Mouse (Mus musculus) liver (tissue): ENCODE measurements around the gene Adamtsl4.
"Not testable (repeated sequence)": the region's sequence is repeated elsewhere in the genome, so short reads cannot be mapped to it uniquely, and the experiment has no call there.

Experiments used
- DNase-seq: peaks from one replicate; pipeline ENCODE4 v3.0.0-alpha.2; 2020; ENCODE audit warnings: mixed read lengths

Gene Adamtsl4

DNA sequence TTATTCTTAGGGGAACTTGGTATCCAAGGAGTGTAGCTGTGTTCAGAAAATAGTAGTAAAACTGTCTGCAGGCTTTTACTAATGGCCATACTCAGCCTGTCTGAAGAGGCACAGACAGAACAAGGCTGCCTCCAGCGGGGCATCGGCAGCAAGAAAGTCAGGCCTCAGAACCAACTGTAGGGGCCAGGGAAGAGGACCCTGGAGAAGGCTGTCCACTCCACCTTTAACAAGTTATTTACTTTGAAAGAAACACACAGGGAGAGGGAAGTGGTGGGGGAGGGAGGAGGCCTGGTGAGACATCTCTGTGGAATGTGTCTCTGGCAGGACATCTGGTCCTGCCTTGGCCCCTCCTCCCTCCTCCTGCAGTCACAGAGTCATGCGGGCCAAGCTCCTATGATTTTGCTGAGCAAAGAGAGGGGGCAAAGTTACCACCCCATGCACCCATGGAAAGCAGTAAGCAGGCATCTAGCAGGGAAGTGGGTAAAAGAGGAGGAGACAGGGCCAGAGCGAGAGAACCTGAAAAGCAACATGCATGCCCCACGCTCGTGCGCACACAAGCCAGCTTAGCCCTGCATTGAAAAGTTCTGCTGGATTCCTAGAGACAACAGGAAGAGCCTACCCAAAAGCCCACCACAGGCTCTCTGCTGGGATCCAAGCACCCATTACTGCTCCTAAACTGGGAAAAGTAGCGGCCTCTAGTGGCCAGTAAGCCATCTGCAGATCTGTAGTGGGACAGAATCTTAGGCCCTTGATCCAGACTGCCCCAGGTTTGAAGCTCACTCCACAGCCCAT, 12.2 kb downstream of the Adamtsl4 start:
- DNase-seq, result peak; percentile 85

DNA sequence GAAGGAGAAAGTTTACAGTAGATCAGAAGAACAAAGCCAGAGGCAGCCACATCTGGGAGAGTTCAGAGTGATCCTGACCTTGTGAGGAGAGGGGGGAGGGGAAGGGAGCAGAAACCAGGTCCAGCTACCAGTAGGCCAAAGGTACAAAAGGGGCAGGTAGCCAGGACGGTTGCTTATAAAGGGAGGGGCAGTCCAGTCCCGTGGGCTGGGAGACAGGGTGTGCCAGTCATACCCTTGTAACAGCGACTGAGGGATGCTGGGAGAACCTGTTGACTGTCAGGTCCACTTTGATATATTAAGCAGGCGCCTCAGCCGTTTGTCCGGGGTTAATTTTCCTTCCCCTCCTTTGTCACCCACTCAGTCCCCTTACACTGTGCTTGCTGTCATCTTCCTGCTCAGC, 12.9 kb downstream of the Adamtsl4 start:
- peak; percentile 87 for DNase-seq

DNA sequence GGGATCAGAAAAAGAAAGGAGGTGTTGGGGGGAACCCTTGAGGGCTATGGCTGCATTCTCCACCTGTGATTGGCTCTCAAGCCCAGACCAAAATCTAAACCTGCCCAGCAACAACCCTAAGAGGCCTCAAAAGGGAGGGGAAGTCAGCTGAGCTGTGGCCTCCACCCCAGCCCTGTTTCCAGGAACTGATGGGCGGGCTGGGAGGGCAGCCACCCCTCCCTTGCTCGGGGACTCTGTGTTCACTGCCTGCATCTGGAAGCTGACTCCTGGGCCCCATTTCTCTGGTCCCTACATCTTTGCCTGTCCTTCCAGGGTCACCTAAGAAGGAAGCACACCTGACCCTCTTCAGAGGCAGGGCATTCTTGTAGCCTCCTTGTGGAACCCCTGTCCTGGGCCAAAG, 13.5 kb downstream of the Adamtsl4 start:
- DNase-seq, result peak; percentile 95

DNA sequence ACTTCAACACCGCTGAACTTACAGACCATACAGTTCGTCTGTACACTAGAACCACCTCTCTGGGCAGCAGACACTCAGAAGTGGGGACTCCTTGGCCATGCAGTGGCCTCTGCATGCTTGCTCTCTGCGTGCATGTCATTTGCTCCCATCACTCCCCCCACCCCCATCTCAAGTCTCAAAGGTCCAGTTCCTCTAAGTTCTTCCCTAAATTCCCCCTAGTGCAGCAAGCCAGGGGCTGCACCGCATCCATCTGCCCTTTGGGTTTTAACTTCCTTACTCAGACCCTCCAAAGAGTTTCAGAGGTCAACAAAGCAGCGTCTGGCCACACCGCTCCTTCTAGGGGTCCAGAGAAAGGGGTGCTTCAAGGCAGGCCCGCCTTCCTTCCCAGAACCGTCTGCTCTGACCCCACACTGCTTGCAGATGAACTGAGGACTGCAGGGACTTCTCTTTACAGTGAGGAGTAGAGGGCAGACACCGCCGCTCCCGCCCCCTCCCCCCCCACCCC, 14.0 kb downstream of the Adamtsl4 start:
- DNase-seq, result peak; percentile 43

DNA sequence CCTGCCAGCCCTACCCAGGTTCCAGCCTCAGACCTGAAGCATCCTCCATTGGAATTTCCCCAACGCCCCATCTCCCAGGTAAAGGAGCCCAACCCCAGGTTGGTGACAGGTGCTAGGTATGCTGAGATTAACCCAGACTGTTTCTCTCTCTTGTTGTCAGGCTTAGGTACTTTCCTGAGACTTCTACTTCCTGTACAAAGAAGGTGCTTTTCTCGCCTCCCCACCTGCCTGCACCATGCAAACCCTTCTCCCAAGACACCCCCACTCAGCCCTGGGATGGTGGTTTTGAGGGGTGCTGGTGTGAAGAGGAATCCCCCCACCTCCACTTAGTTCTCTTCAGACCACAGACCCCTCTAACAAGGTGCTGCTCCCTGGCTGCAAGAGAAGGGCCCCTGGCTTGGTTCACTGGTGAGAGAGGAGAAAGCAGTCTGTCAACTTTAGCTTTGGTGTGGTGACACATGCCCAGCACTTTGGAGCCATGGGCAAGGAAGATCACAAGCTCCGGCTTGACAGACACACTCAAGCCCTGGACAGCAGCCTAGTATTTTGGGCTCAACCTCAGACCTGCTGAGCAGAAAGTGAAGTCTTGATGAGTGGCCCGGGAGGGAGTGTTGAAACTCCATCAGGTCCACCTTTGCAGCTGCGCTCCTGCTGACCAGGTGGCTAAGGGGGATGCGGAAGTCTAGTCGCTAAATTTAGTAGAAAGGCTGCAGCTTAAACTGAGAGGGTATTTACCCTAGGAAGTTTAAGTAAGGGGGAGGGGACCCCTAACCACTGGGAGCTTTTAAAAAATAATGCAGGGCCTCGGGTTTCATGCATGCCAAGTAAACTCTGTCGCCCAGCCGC, 14.6 kb downstream of the Adamtsl4 start:
- DNase-seq, result no peak

DNA sequence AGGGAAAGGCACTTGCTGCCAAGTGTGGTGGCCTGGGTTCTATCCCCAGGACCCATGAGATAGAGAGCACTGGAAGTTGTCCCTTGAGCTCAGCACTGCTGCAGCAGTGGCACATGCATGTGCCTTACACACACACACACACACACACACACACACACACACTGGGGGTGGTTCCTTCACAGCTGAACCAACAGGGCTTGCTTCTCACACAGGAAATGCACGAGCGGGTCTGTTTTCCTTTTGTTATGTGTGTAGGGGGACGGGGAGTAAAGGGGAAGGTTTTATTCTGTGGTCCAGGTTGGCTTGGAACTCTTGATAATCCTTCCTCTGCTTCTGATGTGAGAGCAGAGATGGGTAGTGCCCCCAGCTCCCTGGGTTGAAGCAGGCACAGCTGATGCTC, 15.3 kb downstream of the Adamtsl4 start:
- DNase-seq, result no peak

DNA sequence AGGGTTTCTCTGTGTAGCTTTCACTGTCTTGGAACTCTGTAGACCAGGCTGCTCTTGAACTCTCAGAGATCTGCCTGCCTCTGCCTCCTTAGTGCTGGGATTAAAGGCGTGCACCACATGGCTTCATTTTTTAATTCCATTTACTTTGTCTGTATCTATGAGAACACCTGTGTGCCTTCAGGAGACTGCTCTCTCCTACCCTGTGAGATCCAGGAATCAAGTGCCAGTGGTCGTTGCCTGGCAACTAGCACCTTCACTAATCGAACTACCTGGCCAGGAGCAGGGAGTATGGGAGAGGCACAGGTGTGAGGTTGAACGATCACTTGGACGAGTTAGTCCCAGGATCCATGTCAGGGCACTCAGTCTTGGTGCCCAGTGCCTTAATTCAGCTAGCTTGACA, 16.5 kb downstream of the Adamtsl4 start:
- no peak for DNase-seq

DNA sequence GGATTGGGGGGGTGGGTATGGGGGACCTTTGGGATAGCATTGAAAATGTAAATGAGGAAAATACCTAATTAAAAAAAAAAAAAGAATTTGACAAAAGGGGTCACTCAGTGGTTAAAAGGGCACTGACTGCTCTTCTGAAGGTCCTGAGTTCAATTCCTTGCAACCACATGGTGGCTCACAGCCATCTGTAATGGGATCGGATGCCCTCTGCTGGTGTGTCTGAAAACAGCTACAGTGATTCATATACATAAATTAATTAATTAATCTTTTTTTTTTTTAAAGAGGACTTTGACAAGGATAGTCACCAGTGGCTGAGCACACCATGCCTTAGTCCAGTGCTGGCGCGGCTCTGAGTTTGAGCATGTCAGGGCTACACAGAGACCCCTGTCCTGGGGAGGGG, 17.3 kb downstream of the Adamtsl4 start:
- DNase-seq, result not testable (repeated sequence)

DNA sequence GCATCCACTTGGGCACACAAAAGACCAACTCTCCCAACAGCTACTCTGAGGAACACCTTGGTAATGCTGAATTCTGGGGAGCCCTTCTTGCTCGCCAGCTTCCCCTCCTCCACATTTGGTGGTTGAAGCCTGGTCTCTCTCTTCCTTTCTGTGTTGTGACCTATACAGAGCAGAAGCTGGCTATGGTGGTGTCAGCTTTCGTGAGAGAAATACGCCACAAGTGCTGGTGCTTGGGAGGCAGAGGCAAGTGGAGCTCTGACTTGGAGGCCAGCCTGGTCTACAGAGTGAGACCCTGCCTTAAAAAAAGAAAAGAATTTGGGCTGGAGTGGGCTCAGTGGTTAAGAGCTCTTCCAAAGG, 18.4 kb downstream of the Adamtsl4 start:
- no peak for DNase-seq

DNA sequence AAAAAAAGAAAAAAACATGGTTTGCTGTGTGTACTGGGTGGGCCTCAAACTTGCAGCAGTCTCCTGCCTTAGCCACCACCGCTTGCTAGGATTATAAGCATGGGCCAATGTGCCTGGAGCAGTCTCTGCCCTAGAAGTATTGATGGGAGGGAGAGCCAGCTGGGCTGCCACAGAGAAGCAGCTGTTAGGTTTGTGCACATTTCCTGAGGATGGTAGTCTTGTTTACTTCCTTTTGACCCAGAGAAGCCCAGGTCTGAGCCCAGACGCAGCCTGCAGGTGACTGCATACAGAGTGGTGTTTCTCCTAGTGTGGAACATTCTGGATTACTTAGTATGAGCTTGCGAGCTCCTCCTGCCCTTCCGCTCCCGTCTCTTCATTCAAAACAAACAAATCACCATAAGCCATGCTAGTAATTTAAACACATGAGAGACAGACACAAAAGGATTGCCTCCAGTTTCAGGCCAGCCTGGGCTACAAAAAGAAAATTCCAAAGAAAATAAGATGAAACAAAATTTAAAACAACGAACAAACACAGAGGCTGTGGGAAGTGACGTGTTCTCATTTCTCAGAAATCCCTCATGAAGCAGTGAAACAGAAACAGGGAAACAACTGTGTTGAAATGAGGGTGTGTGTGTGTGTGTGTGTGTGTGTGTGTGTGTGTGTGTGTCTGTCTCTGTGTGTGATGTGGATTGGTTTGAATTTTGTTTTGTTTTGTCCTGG, 19.0 kb downstream of the Adamtsl4 start:
- no peak for DNase-seq

DNA sequence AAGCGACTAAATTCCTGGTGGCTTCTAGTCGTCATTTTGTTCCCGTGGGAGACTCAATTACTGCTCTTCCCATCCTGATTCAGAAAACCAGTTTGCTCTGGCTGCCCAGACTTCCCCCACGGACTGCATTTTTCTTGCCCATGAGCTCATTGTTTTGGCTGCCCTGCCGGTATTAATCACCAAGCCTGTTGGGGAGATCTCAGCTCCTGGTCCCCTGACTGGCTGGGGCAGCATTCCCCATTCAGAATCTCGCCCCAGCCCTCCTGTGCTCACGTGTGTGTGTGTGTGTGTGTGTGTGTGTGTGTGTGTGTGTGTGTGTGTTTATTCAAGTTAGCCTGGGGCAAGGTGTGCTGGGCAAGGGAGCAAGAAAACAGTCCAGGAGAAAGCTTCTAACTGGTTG, 19.7 kb downstream of the Adamtsl4 start:
- DNase-seq, result peak; percentile 24

DNA sequence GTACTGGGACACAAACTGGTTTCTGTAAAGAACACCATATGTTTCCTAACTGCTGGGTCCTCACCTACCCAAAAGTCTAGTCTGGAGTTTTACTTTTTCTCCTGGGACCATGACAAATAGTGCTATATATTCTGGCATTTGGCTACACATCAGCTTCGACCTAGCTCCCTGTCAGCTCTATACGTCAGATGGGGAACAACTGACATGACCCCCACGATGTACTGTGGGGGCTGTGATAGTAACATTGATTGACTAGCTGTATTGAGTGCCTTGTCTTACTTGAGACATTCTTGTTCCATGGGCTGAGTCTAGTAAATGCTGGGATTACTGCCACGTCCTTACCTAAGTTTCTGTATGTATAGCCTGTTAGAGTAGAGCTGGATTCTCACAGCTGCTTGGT, 20.2 kb downstream of the Adamtsl4 start:
- no peak for DNase-seq

DNA sequence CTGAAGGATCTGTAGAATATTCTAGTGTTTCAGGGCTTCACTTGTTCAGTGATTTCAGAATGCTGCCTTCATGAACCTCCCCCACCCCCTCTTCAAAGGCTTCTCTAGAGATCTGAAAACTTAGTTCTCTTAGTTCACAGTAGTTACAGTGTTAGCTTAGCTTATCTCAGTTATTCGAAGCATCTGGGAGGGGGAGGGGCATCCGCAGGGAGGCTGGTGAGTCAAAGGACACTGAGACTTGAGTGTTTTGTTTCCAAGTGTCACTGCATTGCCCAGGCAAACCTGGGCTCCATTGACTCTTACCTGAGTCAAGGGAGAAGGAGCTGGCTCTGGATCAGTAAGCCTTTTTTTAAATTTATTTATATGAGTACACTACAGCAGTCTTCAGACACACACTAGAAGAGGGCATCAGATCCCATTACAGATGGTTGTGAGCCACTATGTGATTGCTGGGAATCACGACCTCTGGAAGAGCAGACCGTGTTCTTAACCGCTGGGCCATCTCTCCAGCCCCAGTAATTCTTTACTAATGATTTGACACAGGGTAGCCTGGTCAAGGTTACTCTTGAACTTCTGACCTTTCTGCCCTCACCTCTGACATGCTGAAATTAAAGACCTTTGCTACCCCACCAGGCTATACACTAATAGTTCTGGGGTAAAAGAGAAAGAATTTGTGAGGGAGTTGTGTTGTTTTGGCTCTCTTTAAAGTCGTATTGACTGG, 21.4 kb downstream of the Adamtsl4 start:
- peak; percentile 90 for DNase-seq

DNA sequence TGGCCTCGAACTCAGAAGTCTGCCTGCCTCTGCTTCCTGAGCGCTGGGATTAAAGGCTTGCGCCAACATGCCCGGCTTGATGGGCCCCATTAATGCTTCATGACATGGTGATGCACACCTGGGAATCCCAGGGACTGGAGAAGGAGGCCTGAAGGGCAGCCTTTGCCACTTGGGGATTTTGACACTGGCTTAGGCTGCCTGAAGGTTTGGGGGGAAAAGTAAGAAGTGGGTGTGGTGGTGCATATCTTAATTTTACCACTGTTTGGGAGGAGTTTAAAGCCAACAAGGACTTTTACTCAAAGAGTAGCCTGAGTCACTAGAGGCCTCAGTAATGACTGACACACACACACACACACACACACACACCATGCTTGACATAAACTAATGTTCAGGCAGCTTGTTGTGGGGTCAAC, 22.8 kb downstream of the Adamtsl4 start:
- DNase-seq, result no peak

DNA sequence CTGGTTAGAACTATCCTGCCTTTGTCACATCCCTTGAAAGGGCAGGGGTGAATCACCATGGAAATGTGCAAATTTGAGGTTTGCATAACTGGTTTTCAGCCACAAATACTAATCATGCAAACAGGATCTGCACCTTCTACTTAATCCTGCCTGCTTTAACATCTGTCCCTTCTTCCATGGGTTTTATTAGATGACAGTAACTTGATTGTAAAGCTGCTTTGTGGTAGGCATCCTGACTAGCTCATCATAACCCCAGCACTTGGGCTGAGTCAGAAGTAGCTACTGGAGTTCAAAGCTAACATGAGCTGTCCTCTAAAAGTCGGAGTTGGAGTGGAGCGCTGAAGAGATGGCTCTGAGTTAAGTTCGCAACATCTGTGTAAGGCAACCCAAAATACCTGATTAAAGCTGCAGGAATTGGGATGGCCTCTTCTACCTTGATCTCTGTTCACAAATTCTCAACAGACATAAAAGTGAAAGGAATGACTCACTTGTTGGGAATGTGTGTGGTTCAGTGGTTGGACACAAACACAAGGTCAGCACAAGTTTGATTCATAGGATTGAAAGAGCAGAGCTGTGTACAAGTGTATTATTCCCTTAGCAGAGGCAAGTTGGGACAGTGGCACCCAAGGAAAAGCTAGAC, 23.6 kb downstream of the Adamtsl4 start:
- DNase-seq, result no peak

DNA sequence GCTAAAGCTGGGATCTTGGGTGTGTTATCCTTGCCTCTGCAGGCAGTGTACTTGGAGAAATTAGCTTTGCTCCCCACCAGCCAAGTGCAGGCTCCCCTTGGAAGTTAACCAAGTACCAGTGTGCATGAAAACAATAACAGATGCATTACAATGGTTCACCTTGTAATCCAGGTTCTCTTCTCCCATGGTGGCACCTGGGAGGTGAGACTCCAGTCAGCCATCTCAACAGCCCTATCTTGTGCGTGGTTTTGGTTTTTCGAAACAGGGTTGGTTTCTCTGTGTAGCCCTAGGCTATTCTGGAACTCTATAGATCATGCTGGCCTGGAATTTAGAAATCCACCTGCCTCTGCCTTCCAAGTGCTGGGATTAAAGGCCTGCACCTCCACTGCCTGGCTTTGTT, 24.2 kb downstream of the Adamtsl4 start:
- no peak for DNase-seq

DNA sequence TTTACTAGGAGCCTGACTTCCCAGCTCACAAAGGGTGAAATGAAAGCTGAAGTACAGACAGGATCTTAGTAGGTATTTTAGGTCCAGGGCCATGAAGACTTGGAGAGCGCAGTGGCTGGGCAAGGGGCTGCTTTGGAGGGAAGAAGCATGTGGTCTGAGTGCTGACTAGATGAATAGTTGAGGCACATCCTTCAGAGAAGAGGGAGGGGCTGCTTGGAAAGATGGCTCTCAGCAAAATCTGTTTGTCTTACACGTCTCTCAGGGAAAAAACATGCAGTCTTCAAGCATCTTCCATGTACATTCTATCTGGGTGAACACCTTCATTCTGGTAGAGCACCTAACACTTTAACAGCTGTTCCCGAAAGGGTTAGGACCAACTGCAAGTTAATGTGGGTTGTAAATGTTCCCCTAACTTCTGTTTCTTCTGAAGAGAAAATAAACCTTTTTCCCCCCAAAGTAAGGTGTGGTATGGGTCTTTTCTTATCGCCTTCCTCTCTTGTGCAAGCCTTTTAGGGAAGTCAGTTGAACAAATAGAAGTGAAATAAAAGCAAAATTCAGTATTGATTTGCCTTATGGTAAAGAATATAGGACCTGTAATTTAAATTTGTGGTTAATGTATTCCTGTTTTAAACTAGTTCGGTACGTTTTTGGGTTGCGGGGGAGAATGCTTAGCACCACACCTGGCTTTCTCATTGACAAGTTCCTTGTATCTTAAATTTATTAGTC, 24.8 kb downstream of the Adamtsl4 start:
- no peak for DNase-seq

DNA sequence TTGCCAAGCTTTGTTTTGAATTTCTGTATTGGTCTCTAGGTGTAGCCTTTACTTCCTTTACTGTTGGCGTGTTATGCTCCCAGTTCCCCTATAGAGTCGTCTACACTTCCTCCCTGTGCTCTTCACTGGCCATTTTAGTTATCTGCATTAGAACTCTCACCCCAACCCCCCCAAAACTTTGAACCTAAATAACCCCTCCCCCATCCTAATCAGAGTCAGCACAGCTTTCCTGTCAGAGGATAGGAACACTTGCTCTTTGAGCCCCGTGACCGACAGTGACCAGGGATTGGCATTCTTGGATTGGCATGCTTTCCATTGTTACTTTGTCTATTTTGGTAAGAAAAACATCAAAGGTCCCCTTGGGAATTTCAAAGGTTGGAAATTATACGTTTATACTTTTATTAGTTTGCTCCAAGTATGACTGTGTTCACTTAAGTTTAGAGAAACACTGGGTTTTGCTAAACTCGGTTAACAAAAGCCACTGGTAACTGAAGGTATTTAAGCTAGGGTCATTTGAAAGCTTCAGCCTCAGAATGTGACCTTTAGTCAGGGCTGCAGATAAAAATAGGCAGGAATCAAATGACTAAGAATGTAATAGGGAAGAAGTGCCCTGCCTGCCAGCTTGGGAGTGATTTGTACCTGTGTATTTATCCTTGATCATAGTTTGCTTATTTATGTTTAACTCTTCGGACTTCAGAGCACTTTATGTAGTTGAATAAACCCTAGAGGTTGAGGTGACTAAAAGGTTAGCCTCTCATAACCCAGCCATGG, 25.6 kb downstream of the Adamtsl4 start:
- DNase-seq, result peak; percentile 56

DNA sequence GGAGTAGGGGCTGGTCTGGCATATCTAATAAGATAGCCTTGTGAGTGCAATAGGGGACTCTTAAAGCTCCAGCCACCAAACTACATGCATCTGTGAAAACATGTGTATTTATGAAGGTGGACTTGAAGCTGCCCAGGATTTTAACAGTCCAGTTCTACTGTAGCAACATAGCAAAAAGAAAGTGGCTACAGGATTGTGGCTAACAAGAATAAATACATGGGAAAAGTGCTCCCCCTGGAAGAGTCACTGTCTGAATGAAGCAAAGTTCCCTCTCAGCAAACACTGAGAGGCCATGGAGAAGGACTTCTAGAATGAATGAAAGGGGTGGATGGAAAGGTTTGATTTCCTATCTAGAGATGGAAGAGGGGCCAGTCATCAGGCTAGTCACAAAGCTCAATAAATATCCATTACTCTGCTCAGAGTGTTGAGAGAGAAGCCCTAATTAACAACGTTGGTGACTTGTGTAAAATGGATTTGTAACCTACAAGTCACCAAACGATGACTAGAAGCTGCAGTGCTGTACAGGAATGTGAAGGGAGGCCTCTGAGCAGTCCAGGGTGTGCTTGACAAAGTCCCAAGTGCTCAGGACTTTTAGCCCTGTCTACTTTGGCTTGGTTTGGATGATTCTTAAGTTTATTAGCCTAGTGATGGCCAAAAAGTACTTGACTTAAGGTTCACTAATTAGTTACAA, 26.8 kb downstream of the Adamtsl4 start:
- DNase-seq, result peak; percentile 36

DNA sequence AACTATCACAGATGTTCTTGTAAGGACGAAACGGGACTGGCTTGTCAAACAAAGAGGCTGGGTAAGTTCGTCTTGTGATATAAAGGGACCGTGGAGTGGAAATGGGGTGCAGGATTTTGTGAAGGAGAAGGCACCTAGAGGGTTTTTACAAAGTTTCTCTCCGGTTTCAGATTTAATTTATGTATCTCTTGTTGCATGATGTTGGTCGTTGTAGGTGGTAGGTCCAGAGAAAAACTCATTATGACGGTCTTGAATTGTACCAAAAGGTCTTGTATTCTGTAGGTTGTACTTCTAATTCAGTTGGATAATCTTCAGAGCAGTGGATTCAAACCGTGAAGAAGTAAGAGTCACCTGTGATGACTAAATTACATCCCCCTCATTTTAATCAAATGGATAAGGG, 27.8 kb downstream of the Adamtsl4 start:
- no peak for DNase-seq
